Mouse (Mus musculus) left cerebral cortex, postnatal 36 days (tissue): Measurements from ENCODE around the gene Pnpla7. TPM values are rescaled to one million over a fixed set of nuclear protein-coding genes. Genes with fewer than 3 reads are reported as not detected.

Experiments
- DNase-seq, 2 experiments: peaks; one replicate each; pipeline ENCODE4 v3.0.0; 2021 to 2022; ENCODE audit warnings: low spot score in 2 of 2, mixed read lengths in 1 of 2
- intact Hi-C: fragments of 180-260 bp; cut with DNase I; formaldehyde crosslinking; loops from one replicate; pipeline ENCODE4 v1.15.1; 2025
- total RNA-seq, 2 experiments: library from RNA; stranded (reverse); gene quantifications; 2 replicates each; pipeline ENCODE4 v1.2.3; 2021

The Pnpla7 gene
- total RNA-seq, 2 experiments from 2014 or later, result 19.3 to 22.2 TPM

DNA sequence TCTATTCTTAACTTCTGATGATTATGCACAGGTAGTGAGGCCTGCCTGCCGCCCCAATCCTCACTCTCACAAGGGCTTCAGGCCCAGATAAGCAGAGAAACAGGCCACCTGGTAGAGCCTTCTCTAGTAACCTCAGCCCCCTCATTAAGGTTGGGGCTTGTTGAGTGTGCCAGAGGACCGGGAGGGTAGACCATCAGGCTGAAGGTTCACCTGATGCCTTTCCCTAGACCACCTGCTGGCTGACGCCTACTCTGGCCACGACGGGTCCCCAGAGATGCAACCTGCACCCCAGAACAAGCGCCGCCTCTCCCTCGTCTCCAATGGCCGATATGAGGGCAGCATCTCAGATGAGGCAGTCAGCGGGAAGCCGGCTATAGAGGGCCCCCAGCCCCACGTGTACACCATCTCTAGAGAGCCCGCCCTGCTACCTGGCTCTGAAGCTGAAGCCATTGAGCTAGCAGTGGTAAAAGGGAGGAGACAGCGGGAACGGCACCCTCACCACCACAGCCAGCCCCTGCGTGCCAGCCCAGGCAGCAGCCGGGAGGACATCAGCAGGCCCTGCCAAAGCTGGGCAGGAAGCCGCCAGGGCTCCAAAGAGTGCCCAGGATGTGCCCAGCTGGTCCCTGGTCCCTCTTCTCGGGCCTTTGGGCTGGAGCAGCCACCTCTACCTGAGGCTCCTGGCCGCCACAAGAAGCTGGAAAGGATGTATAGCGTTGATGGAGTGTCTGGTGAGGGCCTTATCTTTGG lies 79.7 kb downstream of the Pnpla7 start:
- no peak for DNase-seq
- intact Hi-C loops, result loop anchor here (1.0 kb wide), 1 partner anchor 23 kb away; no protein-coding TSS in a partner anchor

DNA sequence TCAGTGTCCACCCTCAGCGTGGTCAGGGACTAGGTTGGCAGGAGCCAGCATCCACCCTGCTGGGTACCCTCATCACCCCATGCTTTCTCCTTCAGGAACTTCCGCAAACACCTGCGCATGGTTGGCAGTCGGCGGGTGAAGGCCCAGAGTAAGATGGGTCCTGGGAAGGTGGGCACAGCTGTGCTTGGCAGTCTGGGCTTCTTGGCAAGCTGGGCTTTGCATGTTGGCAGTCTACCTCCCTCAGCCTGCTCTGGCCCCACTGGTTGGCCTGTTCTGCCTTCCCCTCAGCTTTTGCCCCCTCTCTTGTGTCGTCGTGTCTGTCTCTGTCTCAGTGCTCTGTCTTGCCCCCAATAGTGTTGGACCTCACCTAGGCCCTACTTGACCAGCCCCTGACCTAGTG lies 83.1 kb downstream of the Pnpla7 start:
- no peak for DNase-seq
- intact Hi-C loops, result no loop called here

DNA sequence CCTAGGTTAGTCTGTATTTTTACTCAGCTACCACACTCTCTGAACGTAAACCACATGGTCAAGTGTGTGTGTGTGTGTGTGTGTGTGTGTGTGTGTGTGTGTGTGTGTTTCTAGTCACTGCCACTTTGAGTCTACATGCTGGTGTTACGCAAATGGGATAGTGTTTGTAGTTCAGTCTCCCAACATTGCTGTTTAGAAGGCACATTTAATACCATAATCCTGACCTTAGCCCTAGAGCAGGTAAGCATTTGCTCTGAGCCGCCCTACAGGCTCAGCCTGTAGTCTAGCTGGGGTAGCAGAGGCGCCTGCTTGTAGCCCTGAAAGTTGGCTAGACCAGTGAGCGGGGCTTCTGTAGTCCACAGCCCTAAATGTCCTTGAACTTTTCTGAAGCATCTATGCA lies 87.7 kb downstream of the Pnpla7 start:
- intact Hi-C loops, result no loop called here
- no peak for DNase-seq

DNA sequence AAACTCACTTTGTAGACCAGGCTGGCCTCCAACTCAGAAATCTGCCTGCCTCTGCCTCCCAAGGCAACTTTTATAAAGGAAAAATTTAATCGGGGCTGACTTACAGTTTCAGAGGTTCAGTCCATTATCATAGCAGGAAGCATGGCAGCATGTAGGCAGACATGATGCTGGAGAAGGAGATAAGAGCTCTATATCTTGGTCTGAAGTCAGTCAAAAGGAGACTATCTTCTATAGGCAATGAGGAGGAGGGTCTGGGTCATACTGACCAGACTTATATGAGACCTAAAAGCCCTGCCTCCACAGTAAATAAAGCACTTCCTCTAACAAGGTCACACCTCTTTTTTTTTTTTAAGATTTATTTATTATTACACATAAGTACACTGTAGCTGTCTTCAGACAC lies 88.5 kb downstream of the Pnpla7 start:
- intact Hi-C loops, result no loop called here
- no peak for DNase-seq

DNA sequence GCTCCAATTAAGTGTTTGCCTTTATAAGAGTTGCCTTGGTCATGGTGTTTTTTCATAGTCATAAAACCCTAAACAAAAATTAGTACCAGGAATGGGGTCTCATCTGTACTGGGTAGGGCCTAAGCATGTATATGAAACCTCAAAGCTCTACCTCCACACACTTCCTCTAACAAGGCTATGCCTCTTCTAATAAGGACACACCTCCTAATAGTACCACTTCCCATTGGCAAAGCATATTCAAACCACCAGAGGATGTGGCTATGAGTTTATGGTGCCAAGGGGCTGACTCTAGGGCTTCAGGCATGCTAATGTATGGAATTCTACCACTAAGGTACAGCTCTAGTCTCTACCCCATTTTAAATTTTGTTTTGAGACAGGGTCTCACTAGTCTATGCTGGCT lies 89.7 kb downstream of the Pnpla7 start:
- no peak for DNase-seq

DNA sequence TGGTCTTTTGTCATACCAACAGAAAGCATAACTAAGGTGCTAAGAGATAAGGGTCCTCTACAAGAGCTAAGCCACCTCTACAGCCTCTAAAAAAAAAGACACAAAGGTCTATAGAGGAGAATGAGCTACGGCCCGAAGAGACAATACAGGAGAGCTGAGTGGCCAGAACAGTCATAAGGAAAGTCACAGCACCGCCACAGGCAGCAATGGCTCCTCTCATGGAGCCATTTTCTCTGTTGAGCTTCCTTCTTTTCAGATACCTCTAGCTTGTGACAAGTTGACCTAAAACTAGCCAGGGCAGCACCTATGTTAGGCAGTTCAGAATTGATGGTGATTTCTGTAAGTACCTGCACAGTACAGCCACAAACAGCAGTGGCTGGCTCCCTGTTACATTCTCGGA lies 90.7 kb downstream of the Pnpla7 start:
- DNase-seq, result no peak
- intact Hi-C loops, result no loop called here

More for the DNA sequence above, 89.7 kb downstream of the Pnpla7 start:
- intact Hi-C loops, result no loop called here

DNA sequence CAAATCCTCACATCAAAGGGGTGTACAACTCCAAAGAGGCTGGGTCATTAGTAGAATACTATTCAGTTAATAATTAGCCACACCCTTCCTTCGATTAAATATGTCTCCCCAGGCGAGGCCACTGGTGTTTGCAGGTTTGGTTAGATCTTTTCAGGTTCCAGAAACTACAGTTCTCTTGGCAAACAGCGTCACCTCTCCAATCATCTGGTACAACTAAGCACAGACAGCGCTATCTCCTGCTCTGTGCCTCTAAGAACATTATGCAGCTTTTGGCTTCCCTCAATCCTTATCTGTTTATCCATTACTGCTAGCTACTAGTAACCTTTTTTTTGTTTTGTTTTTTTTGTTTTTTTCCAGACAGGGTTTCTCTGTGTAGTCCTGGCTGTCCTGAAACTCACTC lies 93.7 kb downstream of the Pnpla7 start:
- intact Hi-C loops, result no loop called here
- no peak for DNase-seq

DNA sequence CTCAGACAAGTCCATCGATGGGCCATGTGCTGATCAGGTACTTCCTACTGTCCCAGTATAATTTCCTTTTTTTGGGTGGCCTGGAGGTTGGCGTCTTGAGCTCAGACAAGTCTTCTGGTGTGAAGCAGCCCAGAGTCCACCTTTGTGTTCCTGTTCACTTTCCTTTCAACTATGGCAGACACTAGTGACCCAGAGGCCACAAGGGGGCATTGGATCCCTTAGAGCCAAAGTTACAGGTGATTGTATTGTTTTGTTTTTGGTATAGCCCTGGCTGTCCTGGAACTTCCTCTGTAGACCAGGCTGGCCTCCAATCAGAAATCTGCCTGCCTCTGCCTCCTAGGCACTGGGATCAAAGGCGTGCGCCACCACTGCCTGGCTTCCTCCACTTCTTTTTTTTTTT lies 96.6 kb downstream of the Pnpla7 start:
- DNase-seq, result no peak
- intact Hi-C loops, result no loop called here

DNA sequence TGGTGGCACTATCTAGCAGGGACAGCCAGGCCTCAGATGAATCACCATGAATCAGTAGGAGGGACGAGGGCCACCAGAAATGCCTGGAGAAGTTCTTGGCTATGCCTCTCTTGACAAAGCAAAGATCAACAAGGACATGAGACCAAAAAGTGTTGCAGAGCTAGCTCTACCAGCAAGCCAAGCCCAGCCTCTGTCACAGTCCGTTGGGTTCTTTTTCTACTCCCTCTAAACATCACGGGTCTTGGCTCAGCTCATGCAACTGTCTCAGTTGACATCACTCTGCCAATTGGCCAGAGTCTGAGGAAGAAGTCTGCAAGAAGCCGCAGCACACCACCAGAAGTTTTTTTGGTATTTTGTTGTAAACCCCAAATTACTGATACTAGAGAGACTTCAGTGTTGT lies 99.7 kb downstream of the Pnpla7 start:
- no peak for DNase-seq
- intact Hi-C loops, result no loop called here

DNA sequence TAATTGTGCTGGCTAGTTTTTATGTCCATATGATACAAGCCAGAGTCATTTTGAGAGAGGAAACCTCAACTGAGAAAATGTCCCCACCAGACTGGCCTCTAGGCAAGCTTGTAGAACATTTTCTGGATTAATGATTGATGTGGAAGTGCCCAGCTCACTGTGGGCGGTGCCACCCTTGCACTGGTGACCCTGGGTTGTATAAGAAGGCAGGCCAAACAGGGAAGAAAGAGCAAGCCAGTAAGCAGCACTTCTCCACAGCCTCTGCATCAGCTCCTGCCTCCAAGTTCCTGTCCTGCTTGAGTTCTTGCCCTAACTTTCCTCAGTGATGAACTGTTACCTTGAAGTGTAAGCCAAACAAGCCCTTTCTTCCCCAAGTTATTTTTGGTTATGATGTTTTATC lies 103.1 kb downstream of the Pnpla7 start:
- intact Hi-C loops, result loop anchor here (1.0 kb wide), 1 partner anchor 24 kb away; no protein-coding TSS in a partner anchor
- no peak for DNase-seq

DNA sequence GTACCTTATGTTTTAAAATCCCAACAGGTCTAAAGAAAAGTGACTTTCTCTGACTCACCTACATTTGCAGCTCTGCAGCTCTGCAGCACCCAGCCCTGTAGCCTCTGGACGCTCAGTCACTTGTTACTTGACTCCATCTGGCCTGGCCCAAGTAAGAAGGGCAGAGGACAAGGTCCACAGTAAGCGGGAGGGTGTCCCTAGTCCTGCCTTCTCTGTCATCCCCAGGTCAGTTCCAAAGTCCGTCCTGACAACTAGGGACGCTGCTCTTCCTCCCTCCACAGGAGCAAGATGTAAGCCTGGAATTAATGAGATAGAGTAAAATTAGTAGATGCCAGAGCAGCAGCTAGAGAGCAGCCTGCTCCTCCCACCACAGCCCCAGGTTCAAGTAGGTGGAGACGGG lies 104.2 kb downstream of the Pnpla7 start, which contains the start of gene Entpd8:
TSS of gene Entpd8 (plus strand) at position 229 of the 400 bp plus-strand sequence.
- intact Hi-C loops, result no loop called here
- no peak for DNase-seq

DNA sequence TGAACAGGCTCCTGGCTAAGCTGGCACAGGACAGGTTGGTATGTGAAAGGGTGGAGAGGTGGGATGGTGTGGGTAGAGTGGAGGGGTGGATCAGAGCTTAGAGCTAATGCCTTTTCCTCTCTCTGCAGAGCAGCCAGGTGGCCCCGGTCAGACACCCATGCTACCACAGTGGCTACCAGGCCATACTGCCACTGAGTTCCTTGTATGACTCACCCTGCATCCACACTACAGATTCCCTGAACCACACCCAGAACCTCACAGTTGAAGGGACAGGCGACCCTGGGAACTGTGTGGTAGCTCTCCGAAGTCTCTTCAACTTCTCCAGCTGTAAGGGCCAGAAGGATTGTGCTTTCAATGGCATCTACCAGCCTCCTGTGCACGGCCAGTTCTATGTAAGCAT lies 107.9 kb downstream of the Pnpla7 start:
- no peak for DNase-seq
- intact Hi-C loops, result no loop called here

DNA sequence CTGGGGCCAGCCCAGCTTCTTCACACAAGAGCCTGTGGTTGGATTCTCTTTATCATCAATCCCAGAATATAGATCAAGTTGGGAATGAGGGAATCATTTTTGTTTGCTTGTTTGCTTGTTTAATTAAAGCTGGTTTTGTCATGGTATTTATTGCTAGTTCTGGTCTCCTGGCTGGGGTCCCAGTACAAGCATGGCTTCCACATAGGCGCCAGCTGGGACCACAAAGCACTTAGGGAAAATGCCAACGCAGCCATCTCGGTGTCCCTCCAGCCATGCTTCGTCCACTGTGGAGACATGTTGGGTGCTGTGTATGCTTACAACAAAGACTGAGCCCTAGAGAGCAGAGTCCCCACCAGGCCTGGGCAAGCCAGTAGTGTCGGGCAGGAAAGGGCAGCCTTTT lies 109.7 kb downstream of the Pnpla7 start:
- intact Hi-C loops, result no loop called here
- DNase-seq, result no peak

DNA sequence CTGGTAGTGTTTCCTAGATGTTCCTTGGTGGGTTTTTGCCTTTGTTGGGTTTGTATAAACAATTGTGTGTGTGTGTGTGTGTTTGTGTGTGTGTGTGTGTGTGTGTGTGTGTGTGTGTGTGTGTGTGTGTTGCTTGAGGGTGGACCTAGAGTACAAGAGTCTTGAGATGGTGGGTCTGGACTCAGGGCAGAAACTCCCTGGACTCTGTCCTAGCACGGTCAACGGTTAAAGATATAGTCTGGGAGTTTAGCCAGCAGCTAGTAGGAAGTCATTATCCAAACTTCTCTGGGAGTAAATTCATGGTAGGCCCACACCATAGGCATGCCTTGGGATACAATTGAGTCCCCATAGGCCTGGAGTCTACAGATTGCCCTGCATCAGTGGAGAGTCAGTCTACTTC lies 112.0 kb downstream of the Pnpla7 start:
- no peak for DNase-seq
- intact Hi-C loops, result no loop called here

DNA sequence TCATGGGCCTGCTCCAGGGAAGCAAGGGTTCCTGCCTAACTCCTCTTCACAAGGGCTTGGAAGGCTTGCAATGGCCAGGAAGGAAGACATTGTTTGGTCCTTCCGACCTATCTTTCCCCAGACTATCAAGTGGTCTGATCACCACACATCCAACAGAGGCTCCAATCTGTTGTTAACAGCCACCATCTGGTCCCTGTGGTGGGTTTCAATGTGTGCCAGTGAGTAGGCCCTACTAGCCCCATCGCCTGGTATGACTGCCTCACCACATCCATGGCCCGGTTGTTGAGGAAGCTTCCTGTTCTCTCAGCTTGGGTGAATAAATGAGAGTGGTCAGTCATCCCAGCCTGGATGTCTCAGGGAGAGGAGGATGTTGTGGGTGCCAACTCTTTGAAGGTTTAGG lies 112.8 kb downstream of the Pnpla7 start:
- DNase-seq, result no peak
- intact Hi-C loops, result no loop called here

DNA sequence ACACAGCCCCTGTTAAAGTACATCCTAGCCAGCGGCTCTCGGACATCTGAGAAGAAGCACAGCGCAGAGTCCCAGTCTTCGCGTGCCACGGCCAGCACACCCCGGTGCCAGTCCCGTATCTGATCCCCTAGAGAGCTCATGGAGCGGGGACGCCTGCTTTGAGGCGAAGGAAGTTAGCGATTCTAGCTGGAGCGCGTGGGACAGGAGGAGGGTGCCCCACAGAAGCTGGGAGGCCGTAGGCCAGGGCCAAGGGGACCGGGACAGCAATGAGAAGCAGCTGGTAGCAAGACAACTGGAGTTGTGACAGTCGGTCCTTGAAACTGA lies 118.9 kb downstream of the Pnpla7 start:
- intact Hi-C loops, result loop anchor here (5.0 kb wide), 1 partner anchor 88 kb away; the partner anchor contains the start of gene Nrarp

DNA sequence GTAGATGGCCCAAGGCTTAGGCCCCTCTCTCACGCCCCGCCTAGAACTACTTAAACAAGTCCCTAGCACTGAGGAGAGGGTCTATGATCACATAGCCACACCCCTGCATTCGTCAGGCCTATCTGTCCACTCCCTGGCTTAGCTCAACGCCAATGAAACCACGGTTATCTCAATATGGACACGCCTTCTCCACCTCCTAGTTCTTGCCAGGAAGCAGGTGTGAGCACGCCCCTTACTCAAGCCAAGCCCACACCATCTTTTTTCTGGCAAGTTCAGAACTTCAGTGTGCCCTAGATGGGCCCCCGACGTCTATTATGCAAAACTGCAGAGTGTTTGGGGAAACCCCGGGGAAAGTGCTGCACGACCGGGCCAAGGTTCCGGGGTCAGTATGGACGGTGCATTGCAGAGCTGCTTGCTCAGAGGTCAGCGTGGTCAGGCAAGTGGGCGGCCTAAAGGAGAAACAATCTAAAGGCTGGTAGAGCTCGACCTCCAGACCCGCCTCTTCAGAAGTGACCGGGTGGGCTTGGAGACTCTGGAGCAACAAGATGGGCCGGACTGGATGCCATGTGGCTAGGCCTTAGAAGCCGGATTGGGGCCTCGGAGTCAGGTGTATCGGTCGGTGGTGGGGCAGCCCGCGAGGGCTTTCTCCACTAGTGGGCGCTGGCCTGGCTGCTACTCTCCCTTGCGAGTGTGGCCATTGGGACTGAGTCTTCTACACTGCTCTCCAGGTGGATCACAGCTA lies 119.4 kb downstream of the Pnpla7 start, which contains the start of gene Noxa1:
TSS of gene Noxa1 (minus strand) at position 41 of the 742 bp plus-strand sequence.
- DNase-seq, result no peak
- intact Hi-C loops, result loop anchor here (5.0 kb wide), 1 partner anchor 87 kb away; the partner anchor contains the start of gene Nrarp

More for the DNA sequence above, 118.9 kb downstream of the Pnpla7 start:
- no peak for DNase-seq

DNA sequence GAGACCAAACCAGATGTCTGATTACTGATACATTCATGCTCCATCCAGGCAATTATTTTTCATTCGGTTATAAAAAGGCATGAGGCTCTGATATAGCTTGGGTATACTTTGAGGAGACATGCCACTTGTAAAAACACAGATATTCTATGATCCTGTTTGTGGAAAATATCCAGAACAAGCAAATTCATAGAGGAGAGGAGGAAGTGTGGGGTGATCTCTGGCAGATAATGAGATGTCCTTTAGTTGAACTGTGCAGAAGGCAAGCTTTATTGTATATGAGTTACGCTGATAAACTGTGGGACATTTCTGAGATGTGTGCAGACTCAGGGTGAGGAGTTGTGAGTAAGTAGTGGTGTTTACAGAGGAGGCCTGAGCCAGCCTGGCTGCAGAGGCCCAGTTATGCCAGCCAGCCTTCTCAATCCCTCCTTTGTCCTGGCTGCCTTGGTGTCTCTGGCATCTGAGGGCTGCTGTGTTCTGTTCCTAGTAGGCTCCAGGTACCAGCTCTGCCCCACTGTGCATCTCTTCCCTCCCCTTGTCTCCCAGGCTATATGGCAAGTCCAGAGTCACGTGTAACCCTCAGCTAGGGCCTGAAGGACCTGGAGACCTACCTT lies 122.3 kb downstream of the Pnpla7 start:
- intact Hi-C loops, result loop anchor here (5.0 kb wide), 1 partner anchor 84 kb away; the partner anchor contains the start of gene Nrarp

DNA sequence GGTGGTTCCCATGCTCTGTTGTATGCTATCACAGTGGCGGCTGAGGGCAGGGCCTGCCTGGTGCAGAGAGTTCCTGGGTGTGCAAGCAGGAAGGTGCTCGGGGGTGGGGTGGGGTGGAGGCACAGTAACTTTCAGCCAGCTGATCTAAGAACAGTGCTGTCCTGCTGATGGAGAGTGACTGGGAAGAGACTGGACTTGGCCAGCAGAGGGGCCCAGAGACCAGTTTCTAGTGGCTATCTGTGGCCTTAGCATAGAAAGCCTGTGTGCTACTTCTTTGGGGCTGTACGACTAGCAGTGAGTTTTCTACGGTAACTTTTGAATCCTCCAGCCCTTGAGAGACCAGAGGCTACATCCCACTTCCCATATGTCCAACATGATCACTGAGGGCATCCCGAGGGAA lies 123.1 kb downstream of the Pnpla7 start:
- intact Hi-C loops, result loop anchor here (5.0 kb wide), 1 partner anchor 83 kb away; the partner anchor contains the start of gene Nrarp
- DNase-seq, result no peak

More for the DNA sequence above, 122.3 kb downstream of the Pnpla7 start:
- DNase-seq, result no peak

DNA sequence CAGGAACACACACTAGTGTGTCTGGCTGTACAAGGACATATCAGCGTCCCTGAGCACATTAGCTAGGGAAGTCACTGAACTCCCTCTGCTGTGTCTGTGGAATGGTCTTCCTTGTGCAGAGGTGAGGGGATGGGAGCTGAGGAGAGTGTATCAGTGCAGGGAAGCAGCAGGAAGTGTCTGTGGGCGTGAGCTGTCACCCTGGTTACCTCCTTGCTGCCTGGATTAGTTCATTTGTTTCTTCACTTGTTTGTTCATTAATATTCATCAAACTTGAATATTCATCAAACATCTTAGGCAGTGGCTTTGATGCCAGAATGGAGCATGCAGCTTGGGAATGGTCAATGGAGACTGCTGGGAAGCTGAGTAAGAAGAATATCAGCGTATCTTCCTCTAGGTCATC lies 123.9 kb downstream of the Pnpla7 start:
- intact Hi-C loops, result loop anchor here (5.0 kb wide), 1 partner anchor 83 kb away; the partner anchor contains the start of gene Nrarp
- no peak for DNase-seq
